Mouse (Mus musculus) bone marrow, adult 2 months (tissue): ENCODE data around the gene Mlxipl.

Experiments used
- CTCF ChIP-seq: fragments of 200-500 bp; IDR thresholded peaks from 2 replicates; pipeline ENCODE4 v1.5.1; 2011; ENCODE audit warnings: low read length, control low read depth; ENCODE audit not compliant: control insufficient read depth, insufficient read depth
- POLR2A ChIP-seq: fragments of 200-500 bp; IDR thresholded peaks from 2 replicates; pipeline ENCODE4 v1.6.1; 2011; ENCODE audit warnings: low read depth, mild to moderate bottlenecking, control low read depth, low read length, borderline replicate concordance; ENCODE audit not compliant: control insufficient read depth

- TF ChIP-seq POLR2A (no peak), CTCF (no peak)
Measured at GRCm38 (mm10) chr5:135064382-135064766, 25.3 kb upstream of the Mlxipl start.
